Mouse (Mus musculus) cerebellum, adult 2 months (tissue): Measurements from ENCODE around the gene Trim43a.
"Not testable (repeated sequence)": the region's sequence is repeated elsewhere in the genome, so short reads cannot be mapped to it uniquely, and the experiment has no call there.

Source experiments
- CTCF ChIP-seq: fragments of 200-500 bp; IDR thresholded peaks from 2 replicates; pipeline ENCODE4 v1.5.1; 2011; ENCODE audit warnings: low read depth, mild to moderate bottlenecking, control low read depth, low read length, moderate library complexity, borderline replicate concordance; ENCODE audit not compliant: insufficient read depth
- POLR2A ChIP-seq: fragments of 200-500 bp; IDR thresholded peaks from 2 replicates; pipeline ENCODE4 v1.6.1; 2011; ENCODE audit warnings: low read length, control low read depth, borderline replicate concordance; ENCODE audit not compliant: insufficient read depth

GRCm38 (mm10) chr9:88580591-88580990 lies at the start of gene Trim43a:
- not testable (repeated sequence) for TF ChIP-seq CTCF, POLR2A
